Mouse (Mus musculus) heart, postnatal 10 days (tissue): ENCODE measurements around the gene Gm6760. TPM values are rescaled to one million over a fixed set of nuclear protein-coding genes. Genes with fewer than 3 reads are reported as not detected.

ENCODE experiments used
- DNase-seq, 2 experiments: peaks; one replicate each; pipeline ENCODE4 v3.0.0; 2021
- intact Hi-C: fragments of 180-260 bp; cut with DNase I; formaldehyde crosslinking; loops from one replicate; pipeline ENCODE4 v1.15.1; 2025
- total RNA-seq, 2 experiments: library from RNA; stranded (reverse); gene quantifications; 2 replicates each; pipeline ENCODE4 v1.2.3; 2021

Gm6760 gene
- not detected for total RNA-seq

DNA sequence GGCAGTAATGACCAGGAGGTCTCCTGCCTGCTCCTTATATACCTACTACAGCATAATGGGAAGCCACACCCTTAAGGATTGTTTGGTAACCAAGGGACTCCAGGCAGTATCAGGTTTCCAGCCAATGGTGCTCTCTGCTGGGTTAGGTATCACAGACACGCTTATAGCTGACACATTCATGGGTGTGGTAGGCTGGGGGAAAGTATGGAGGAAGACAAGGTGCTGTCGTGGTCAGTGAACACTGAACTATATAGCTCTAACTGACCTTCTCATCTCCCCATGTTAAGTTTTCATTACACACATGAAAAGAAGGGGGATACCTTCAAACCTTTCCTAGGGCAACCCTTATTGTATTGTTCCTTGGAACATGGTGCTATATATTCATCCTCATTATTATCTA, at the start of gene Gm6760:
Gene Gm6760, minus strand, starts transcription at position 101 of the 400 bp plus-strand sequence.
- intact Hi-C loops: no loop called here
- no peak for DNase-seq

DNA sequence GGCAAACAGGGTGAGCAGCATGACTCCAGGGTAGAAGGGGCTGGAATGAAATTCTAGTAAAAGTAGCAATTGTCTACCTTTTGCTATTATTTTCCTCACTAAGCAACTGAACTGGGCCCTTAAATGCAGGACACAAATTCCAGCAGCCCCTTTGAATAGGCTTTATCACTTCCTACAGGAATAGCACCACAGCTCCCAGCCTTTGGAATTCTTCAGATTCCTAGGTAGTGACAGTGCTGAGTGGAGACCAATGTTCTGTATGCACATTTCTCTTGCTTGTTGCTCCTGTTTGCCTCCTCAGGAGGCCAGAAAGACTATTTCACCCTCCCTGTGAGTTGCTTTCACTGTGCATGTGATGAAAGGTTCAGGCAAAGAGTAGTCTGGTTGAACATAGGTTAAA, 29.2 kb upstream of the Gm6760 start:
- intact Hi-C loops: no loop called here
- peak; percentile 7 to 15 for DNase-seq

DNA sequence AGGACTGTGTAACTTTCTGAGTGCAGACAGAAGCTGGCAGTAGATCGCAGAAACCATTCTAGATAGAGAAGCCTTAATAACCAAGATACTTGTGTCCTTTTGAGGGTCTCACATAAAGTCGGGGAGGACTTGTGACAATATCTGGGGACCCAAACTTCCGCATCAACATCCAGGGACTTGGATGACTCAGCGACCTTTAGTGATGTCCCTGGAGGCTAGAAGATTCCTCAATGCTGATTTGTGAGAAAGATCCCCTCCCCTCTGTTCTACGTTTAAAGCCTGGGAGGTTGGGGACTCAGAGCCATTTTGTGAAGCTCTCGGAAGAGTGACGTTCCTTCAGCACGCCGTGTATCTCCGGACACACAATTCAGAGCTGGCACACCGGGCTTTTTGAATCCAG, 21.2 kb upstream of the Gm6760 start, which contains the start of gene 3830417A13Rik:
Gene 3830417A13Rik, plus strand, starts transcription at position 301 of the 400 bp plus-strand sequence.
- intact Hi-C loops: no loop called here
- DNase-seq: no peak

Other genes with a start within 250 kb of the Gm6760 start
- gene 3830417A13Rik, start 21.4 kb upstream of the Gm6760 start, total RNA-seq: not detected
- 1 to 10 TPM; 3.8 to 4.9 TPM for gene Slitrk4, start 124.8 kb upstream of the Gm6760 start, total RNA-seq